Mouse (Mus musculus): ENCODE results near the gene Kank2. TPM values are rescaled to one million over a fixed set of nuclear protein-coding genes. Genes with fewer than 3 reads are reported as not detected.
A peak's percentile ranks its signal among the peaks of the same experiment; 100 is the strongest.

Kank2 gene
- polyA plus RNA-seq, 1 experiment from 2014 or later = 19.9 TPM

GRCm38 (mm10) chr9:21760155-21761088 is 38.1 kb downstream of the Kank2 start, which contains the start of gene Spc24:
Spc24 (minus strand) TSS chr9:21760303.
- Histone ChIP-seq H3K9me3 (no peaks in the 10 kb centered on the region), H3K36me3 (peaks cover 27% of the 10 kb centered on the region), H3K9ac (replicated peaks) (peak within 1 kb of the TSS; percentile 76), H3K4me3 (replicated peaks) (peak within 1 kb of the TSS; percentile 88), H3K27me3 (no peaks in the 10 kb centered on the region), H3K27ac (peak within 1 kb of the TSS; percentile 75), H3K4me1 (replicated peaks) (peaks cover 13% of the 10 kb centered on the region), H3K4me2 (peak within 1 kb of the TSS; percentile 76)
- ATAC-seq (ENCODE audit: insufficient number of reproducible peaks, insufficient read depth, low FRiP score, low TSS enrichment, low read depth) = peak; percentile 93
- WGBS = 1% methylated on average over 54 of the region's 54 CpGs

GRCm38 (mm10) chr9:21759718-21760117 is 38.8 kb downstream of the Kank2 start:
- ATAC-seq (ENCODE audit: insufficient number of reproducible peaks, insufficient read depth, low FRiP score, low TSS enrichment, low read depth) = no peak; the same call in 1 of the 2 replicates
- peak overlapping the region; percentile 76 for H3K9ac ChIP-seq (replicated peaks)
- no peaks in the 10 kb centered on the region for H3K27me3 ChIP-seq
- no peaks in the 10 kb centered on the region for H3K9me3 ChIP-seq
- H3K27ac ChIP-seq = peak overlapping the region; percentile 64; the same call in 1 of the 2 replicates
- WGBS = under 1% methylated on average over 20 of the region's 20 CpGs
- H3K4me2 ChIP-seq = peak overlapping the region; percentile 76
- peaks cover 30% of the 10 kb centered on the region for H3K36me3 ChIP-seq
- peak overlapping the region; percentile 88 for H3K4me3 ChIP-seq (replicated peaks)
- H3K4me1 ChIP-seq (replicated peaks) = peaks cover 13% of the 10 kb centered on the region

- ATAC-seq (ENCODE audit: insufficient number of reproducible peaks, insufficient read depth, low FRiP score, low TSS enrichment, low read depth) = no peak
These were observed 39.7 kb downstream of the Kank2 start for GRCm38 (mm10) chr9:21758576-21759529.

GRCm38 (mm10) chr9:21754516-21755321 is 43.8 kb downstream of the Kank2 start:
- H3K36me3 ChIP-seq = peaks cover 54% of the 10 kb centered on the region
- 81% methylated on average over 13 of the region's 13 CpGs for WGBS
- no peak for ATAC-seq (ENCODE audit: insufficient number of reproducible peaks, insufficient read depth, low FRiP score, low TSS enrichment, low read depth)
- no peaks in the 10 kb centered on the region for H3K9me3 ChIP-seq
- no peak overlapping the region for H3K4me3 ChIP-seq (replicated peaks)
- peaks cover 27% of the 10 kb centered on the region for H3K4me1 ChIP-seq (replicated peaks)
- H3K9ac ChIP-seq (replicated peaks) = no peak overlapping the region; the same call in 1 of the 2 replicates
- H3K27me3 ChIP-seq = no peaks in the 10 kb centered on the region
- no peak overlapping the region for H3K27ac ChIP-seq
- no peak overlapping the region for H3K4me2 ChIP-seq

More at GRCm38 (mm10) chr9:21758576-21759529, 39.7 kb downstream of the Kank2 start:
- peak overlapping the region; percentile 76 for H3K4me2 ChIP-seq
- peak overlapping the region; percentile 76 for H3K9ac ChIP-seq (replicated peaks)
- 50% methylated on average over 14 of the region's 14 CpGs for WGBS
- H3K27ac ChIP-seq = no peak overlapping the region
- H3K9me3 ChIP-seq = no peaks in the 10 kb centered on the region
- peaks cover 13% of the 10 kb centered on the region for H3K4me1 ChIP-seq (replicated peaks)
- H3K4me3 ChIP-seq (replicated peaks) = peak overlapping the region; percentile 88
- H3K36me3 ChIP-seq = peaks cover 38% of the 10 kb centered on the region
- H3K27me3 ChIP-seq = no peaks in the 10 kb centered on the region

GRCm38 (mm10) chr9:21754003-21754402 is 44.5 kb downstream of the Kank2 start:
- no peak for ATAC-seq (ENCODE audit: insufficient number of reproducible peaks, insufficient read depth, low FRiP score, low TSS enrichment, low read depth)
- H3K27me3 ChIP-seq = no peaks in the 10 kb centered on the region

GRCm38 (mm10) chr9:21752252-21752792 is 46.2 kb downstream of the Kank2 start:
- peaks cover 68% of the 10 kb centered on the region for H3K36me3 ChIP-seq

More at GRCm38 (mm10) chr9:21754003-21754402, 44.5 kb downstream of the Kank2 start:
- 79% methylated on average over 2 of the region's 2 CpGs for WGBS
- Histone ChIP-seq H3K27ac (no peak overlapping the region), H3K4me2 (no peak overlapping the region), H3K4me1 (replicated peaks) (peaks cover 22% of the 10 kb centered on the region), H3K4me3 (replicated peaks) (no peak overlapping the region), H3K9me3 (no peaks in the 10 kb centered on the region), H3K9ac (replicated peaks) (no peak overlapping the region), H3K36me3 (peaks cover 61% of the 10 kb centered on the region)

GRCm38 (mm10) chr9:21751347-21751746 is 47.2 kb downstream of the Kank2 start:
- Histone ChIP-seq H3K27ac (no peak overlapping the region), H3K27me3 (no peaks in the 10 kb centered on the region), H3K9ac (replicated peaks) (no peak overlapping the region), H3K4me2 (no peak overlapping the region), H3K36me3 (peaks cover 68% of the 10 kb centered on the region), H3K4me3 (replicated peaks) (no peak overlapping the region), H3K4me1 (replicated peaks) (peaks cover 15% of the 10 kb centered on the region), H3K9me3 (no peaks in the 10 kb centered on the region)
- 72% methylated on average over 6 of the region's 6 CpGs for WGBS
- ATAC-seq (ENCODE audit: insufficient number of reproducible peaks, insufficient read depth, low FRiP score, low TSS enrichment, low read depth) = no peak

More at GRCm38 (mm10) chr9:21752252-21752792, 46.2 kb downstream of the Kank2 start:
- peak overlapping the region; percentile 72 for H3K27ac ChIP-seq
- no peak for ATAC-seq (ENCODE audit: insufficient number of reproducible peaks, insufficient read depth, low FRiP score, low TSS enrichment, low read depth)
- H3K9me3 ChIP-seq = no peaks in the 10 kb centered on the region
- WGBS = 49% methylated on average over 10 of the region's 10 CpGs
- no peak overlapping the region for H3K4me3 ChIP-seq (replicated peaks)
- no peak overlapping the region; the same call in 1 of the 2 replicates for H3K9ac ChIP-seq (replicated peaks)
- no peak overlapping the region for H3K4me2 ChIP-seq
- H3K4me1 ChIP-seq (replicated peaks) = peaks cover 15% of the 10 kb centered on the region
- no peaks in the 10 kb centered on the region for H3K27me3 ChIP-seq

- no peaks in the 10 kb centered on the region for H3K27me3 ChIP-seq
- H3K9me3 ChIP-seq = no peaks in the 10 kb centered on the region
- no peak overlapping the region for H3K4me3 ChIP-seq (replicated peaks)
- peak overlapping the region; percentile 56; the same call in 1 of the 2 replicates for H3K27ac ChIP-seq
- 64% methylated on average over 3 of the region's 3 CpGs for WGBS
- H3K4me1 ChIP-seq (replicated peaks) = peaks cover 15% of the 10 kb centered on the region
- no peak overlapping the region for H3K9ac ChIP-seq (replicated peaks)
- ATAC-seq (ENCODE audit: insufficient number of reproducible peaks, insufficient read depth, low FRiP score, low TSS enrichment, low read depth) = no peak
- H3K4me2 ChIP-seq = no peak overlapping the region
- H3K36me3 ChIP-seq = peaks cover 70% of the 10 kb centered on the region
These were observed 48.2 kb downstream of the Kank2 start for GRCm38 (mm10) chr9:21750370-21750769.

- no peak for ATAC-seq (ENCODE audit: insufficient number of reproducible peaks, insufficient read depth, low FRiP score, low TSS enrichment, low read depth)
- H3K4me1 ChIP-seq (replicated peaks) = peaks cover 15% of the 10 kb centered on the region
- H3K4me3 ChIP-seq (replicated peaks) = no peak overlapping the region
- 87% methylated on average over 6 of the region's 6 CpGs for WGBS
- H3K27me3 ChIP-seq = no peaks in the 10 kb centered on the region
- no peak overlapping the region for H3K4me2 ChIP-seq
- peaks cover 74% of the 10 kb centered on the region for H3K36me3 ChIP-seq
- H3K9ac ChIP-seq (replicated peaks) = no peak overlapping the region
- H3K27ac ChIP-seq = no peak overlapping the region; the same call in 1 of the 2 replicates
- no peaks in the 10 kb centered on the region for H3K9me3 ChIP-seq
These were observed 49.0 kb downstream of the Kank2 start for GRCm38 (mm10) chr9:21749382-21750118.

Measured in limb, embryonic 12.5 days (tissue).